Mouse (Mus musculus): ENCODE results near the gene Tmprss2.

Tmprss2 gene

GRCm38 (mm10) chr16:97605957-97606721, 4.9 kb downstream of the Tmprss2 start:
- TF ChIP-seq GATA4 (IDR thresholded peaks at IDR 0.05; ENCODE audit: insufficient replicate concordance, low read length), result no peak

GRCm38 (mm10) chr16:97602256-97602655, 8.7 kb downstream of the Tmprss2 start:
- TF ChIP-seq GATA4 (IDR thresholded peaks at IDR 0.05; ENCODE audit: insufficient replicate concordance, low read length), result no peak

- TF ChIP-seq GATA4 (IDR thresholded peaks at IDR 0.05; ENCODE audit: insufficient replicate concordance, low read length), result no peak
These were observed 10.4 kb downstream of the Tmprss2 start for GRCm38 (mm10) chr16:97600591-97600990.

DNA sequence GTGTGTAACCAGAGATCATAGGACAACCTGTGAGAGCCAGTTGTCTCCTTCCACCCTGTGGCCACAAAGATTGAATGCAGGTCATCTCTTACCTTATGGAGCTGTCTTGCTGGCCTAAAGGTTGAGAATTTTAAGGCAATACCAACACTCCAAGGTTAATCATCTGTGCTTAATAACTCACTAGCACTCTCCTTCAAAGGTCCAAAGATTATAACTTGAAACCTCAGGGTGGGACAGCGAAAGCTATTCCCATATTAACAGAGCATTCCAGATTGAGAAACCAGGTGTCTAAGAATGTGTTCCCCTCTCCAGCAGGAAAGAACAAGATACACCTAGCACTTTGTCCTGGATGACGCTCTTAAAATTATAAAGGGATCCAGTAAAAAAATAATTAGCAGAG, 12.9 kb downstream of the Tmprss2 start:
- no peak for TF ChIP-seq GATA4 (IDR thresholded peaks at IDR 0.05; ENCODE audit: insufficient replicate concordance, low read length)

- TF ChIP-seq GATA4 (IDR thresholded peaks at IDR 0.05; ENCODE audit: insufficient replicate concordance, low read length), result peak; percentile 55; the same call in 1 of the 2 replicates
These were observed 17.0 kb downstream of the Tmprss2 start for GRCm38 (mm10) chr16:97593816-97594509.

- no peak for TF ChIP-seq GATA4 (IDR thresholded peaks at IDR 0.05; ENCODE audit: insufficient replicate concordance, low read length)
These were observed 17.9 kb downstream of the Tmprss2 start for GRCm38 (mm10) chr16:97593057-97593456.

DNA sequence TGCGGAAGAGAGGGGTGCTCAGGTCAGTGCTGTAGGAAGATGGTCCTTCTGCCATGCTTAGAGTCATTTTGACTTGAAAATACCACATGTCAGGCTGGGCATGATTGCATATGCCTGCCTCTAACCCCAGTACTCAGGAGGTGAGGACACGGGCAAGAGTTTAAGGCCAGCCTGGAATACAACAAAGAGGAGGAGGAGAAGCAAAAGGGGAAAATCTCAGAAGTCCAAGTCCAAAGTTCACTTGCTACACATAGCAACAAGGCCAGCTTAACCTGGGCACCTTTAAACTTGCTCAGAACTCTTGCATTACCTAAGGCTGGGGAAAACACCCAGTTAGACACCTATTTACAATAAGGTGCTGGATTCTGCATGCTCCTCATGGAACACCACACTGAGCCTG, 19.5 kb downstream of the Tmprss2 start:
- no peak for TF ChIP-seq GATA4 (IDR thresholded peaks at IDR 0.05; ENCODE audit: insufficient replicate concordance, low read length)

- TF ChIP-seq GATA4 (IDR thresholded peaks at IDR 0.05; ENCODE audit: insufficient replicate concordance, low read length), result no peak
These were observed 41.6 kb downstream of the Tmprss2 start for GRCm38 (mm10) chr16:97569426-97569825.

DNA sequence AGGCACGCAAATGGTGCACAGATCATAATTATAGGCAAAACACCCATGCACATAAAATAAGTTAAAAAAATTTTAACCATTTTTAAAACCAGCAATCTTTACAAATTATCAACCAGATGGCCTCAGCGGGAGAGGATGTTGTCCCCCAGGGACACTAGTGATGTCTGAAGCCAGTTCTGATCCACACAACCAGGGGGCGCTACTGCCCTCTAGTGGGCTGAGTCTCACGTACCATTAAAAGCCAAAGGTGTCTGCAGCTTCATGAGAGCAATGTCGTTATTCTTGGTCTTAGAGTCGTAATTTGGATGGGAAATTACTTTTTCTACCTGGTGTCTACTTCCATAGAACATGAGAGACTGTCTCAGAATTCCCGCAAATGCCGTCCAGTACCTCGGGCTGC, 42.3 kb downstream of the Tmprss2 start:
- TF ChIP-seq GATA4 (IDR thresholded peaks at IDR 0.05; ENCODE audit: insufficient replicate concordance, low read length), result no peak

DNA sequence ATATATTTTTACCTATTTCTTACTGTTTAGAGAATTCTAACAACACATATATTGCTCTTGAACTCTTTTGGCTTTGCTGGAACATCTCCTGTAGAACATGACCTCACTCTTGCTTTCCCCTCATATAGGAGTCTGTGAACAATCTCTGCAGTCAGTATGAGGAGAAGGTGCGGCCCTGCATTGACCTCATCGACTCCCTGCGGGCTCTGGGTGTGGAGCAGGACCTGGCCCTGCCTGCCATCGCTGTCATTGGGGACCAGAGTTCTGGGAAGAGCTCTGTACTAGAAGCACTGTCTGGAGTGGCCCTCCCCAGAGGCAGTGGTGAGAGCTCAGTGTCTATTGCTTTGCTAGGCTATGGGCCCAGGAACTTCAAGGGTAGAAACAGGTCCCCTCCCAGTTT, 66.7 kb downstream of the Tmprss2 start:
- TF ChIP-seq GATA4 (IDR thresholded peaks at IDR 0.05; ENCODE audit: insufficient replicate concordance, low read length), result no peak

- no peak for TF ChIP-seq GATA4 (IDR thresholded peaks at IDR 0.05; ENCODE audit: insufficient replicate concordance, low read length)
These were observed 74.1 kb downstream of the Tmprss2 start for GRCm38 (mm10) chr16:97536859-97537258.

- no peak for TF ChIP-seq GATA4 (IDR thresholded peaks at IDR 0.05; ENCODE audit: insufficient replicate concordance, low read length)
These were observed 75.1 kb downstream of the Tmprss2 start for GRCm38 (mm10) chr16:97535808-97536413.

DNA sequence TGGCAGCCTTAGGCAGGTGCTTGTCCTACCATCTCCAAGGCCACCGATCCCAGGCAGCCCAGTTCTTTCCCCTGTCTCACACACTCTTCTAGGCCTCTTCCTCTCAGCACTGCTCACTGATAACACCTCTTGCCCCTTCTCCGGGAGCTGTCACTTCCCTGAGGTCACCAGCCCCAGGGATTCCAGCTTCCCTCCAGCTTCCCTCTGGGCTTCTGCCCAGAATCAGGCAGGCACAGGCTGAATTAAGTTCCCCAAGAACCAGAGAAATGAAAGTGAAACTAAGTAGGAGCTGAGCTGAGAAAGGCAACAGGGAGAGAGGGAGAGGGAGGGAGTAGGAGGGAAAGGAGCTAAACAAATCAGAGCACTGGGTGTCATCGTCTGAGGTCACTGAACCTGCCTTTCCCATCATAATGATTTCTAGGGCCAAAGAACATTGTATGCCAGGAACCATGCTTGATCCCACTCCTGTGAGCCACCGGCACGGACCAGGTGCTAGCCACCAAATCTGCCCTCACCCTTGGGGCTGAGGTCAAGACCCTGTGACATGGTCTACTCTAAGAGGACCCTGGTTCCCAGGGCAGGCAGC, 76.0 kb downstream of the Tmprss2 start:
- TF ChIP-seq GATA4 (IDR thresholded peaks at IDR 0.05; ENCODE audit: insufficient replicate concordance, low read length), result peak; percentile 85

GRCm38 (mm10) chr16:97534448-97534847, 76.5 kb downstream of the Tmprss2 start:
- TF ChIP-seq GATA4 (IDR thresholded peaks at IDR 0.05; ENCODE audit: insufficient replicate concordance, low read length), result no peak

DNA sequence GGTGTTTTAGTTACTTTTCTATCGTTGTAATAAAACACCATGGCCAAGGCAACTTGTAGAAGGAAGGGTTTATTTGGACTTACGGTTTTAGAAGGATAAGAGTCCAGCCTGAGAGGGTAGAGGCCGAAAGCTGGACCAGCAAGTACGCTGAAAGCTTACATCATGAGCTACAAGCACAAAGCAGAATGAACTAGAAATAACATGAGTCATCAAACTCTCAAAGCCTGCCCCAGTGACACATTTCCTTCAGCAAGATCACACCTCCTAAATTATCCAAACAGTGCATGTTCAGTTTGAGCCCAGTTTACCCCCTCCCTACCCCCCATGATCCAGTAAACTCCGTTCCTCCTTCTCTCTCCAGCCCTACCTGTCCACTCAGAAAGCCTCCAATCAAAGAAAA, 77.2 kb downstream of the Tmprss2 start:
- TF ChIP-seq GATA4 (IDR thresholded peaks at IDR 0.05; ENCODE audit: insufficient replicate concordance, low read length), result no peak

DNA sequence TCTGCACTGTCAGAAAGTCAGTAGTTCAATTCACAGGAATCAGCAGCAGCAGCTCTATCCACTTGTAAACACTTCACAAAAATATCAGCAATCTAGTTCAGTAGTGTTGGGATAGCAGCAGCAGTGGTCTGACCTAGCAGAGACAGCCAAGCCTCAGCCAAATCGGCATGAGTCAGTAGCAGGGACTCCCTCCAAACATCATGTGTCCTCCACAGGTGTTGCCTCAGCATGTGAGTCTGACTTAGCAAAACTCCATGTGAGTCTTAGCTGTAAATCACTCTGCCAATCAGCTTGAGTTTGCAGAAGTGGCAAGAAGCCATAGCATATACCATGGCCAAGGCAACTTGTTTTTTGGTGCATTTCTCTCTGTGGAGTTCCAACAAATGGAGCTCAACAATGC, 77.9 kb downstream of the Tmprss2 start:
- no peak for TF ChIP-seq GATA4 (IDR thresholded peaks at IDR 0.05; ENCODE audit: insufficient replicate concordance, low read length)

Data from liver, adult (tissue).